Mouse (Mus musculus) mature B cell (primary cell): Measurements from ENCODE around the gene Sv2b.

Experiments used
- in situ Hi-C: fragments of 300-500 bp; cut with MboI; formaldehyde crosslinking; loops from 2 replicates; pipeline ENCODE4 v1.14.3; 2019

Gene Sv2b

DNA sequence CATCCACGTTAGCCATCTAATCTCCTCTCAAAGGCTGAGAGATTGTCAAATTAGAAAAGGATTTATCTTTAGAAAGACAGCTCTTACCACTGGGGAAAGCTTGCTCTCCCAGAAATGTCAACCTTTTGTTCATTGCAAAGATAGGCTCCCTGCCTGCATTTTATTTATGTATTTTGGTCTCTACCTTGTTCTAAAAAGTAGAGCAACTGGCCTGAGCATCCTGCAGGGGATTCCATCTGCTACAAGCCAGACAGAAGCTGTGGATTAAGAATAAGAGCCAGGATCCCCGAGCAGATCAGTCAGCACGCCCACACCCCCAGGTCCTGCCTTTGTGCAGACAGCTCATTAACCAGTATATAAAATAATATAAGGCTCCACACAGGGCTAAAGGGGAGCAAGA lies 16.8 kb downstream of the Sv2b start:
- in situ Hi-C loops, result no loop called here

DNA sequence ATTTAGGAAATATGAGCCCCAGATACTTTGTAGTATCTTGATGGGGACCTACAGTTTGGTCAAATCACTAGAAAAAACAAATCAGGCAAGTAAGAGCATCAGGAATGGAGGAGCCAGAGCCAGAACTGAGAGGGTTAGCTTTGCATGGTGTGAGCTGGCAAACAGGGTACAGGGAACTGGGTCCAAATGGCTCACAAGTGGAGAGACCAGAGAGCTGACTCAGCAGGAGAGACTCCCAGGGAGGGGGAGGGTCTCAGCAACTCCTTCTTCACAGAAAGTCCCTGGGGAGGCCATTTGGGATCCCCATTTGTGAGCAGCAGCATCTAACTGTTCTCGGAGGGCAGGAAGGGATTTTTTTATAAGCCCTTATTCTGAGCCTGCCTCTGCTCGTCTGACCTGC lies 18.5 kb downstream of the Sv2b start:
- in situ Hi-C loops, result no loop called here

DNA sequence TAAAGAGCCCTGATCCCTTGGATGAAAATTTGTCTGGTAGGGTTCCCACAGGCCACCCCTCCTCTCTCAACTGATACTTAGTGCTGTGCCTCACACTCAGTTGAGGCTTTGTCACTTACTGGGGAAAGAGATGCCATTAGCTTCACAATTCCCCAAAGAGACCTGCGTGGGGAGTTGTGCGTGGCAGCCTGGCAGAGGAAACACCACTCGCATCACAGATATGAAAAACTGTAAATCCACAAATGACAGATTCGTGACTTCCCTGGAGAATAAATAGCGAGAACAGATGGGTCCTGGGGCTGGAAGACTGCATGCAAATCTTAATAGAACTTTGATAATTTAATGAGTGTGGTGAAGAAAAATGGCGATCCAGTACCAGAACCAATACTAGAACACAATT lies 21.8 kb downstream of the Sv2b start:
- in situ Hi-C loops, result no loop called here

DNA sequence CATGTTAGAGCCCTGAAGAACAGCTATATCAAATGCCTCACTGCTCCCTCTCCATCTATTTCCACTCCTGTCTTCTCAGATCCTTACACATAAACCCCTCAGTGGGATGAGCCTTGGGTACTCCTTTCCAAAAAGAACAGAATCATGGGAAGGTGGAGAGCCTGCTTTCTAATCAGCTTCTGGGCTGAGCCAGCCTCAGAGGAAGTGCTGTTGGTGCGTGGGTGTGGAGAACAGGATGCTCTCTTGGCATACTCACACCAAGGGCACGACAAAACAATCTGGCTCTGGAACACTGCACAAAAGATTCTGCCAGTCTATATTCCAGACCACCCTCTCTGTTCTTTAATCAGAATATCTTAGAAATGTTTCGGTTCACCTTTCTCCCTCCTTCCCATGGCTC lies 26.1 kb downstream of the Sv2b start:
- in situ Hi-C loops, result no loop called here

DNA sequence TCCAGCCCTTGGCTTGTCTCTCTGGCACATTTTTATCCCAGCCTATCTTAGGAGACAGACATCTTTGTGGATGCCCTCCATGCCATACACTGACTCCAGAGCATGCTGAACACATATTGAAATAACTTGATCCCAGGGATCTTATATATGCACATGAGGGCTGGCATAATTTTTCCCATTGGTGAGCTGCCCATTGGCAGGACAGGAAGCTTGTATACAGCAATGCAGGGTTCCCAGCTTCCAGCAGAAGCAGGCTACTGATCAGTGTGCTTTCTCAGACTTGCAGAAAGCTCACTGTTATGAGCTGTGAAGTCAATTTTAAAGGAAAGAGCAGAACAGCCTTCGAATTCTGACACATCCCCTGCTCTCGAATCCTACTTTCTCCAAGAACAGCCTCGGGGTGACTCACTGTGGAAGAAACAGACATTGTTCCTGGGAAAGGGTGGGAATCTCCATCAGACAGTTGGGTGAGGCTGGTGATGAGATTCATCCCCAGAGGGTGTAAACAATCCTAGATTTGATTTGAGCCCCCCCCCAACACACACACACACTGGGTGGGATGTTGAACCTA lies 26.9 kb downstream of the Sv2b start:
- in situ Hi-C loops, result no loop called here

DNA sequence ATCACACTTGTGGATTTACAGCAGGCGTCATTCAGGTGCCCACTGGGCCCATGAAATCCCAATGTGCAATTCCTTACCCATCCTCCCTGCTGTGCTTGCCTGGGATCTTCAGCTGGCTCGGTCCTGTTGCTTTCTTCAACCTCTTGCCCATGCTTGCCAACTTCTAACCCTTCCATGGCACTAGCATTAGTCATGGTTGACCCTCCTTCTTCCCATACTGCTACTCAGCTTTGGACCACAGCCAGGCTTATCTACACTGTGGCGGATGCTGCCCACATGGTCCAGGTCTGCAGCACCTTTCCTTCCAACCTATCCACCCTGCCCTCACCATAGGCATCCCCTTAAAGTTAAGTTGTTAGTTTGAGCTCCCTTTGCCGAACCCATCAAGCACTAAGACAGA lies 28.0 kb downstream of the Sv2b start:
- in situ Hi-C loops, result no loop called here

DNA sequence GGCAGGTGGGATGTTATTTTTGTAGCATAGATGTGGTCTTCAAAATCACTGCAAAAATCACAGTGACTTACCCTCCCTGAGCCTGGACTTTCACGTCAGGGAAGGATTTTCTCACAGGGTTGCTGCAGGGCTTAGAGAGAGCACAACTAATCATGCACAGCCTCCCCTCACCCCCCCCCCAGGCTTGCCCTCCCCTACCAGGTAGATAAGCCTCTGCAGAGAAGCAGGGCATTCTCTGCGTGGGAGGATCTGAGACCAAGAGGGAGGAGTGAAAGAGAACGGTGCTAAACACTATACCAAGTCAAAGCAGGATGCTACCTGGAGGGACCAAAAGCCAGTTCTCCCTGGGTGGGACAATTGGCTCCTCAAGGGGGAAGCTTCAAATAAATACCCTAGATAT lies 31.2 kb downstream of the Sv2b start:
- in situ Hi-C loops, result no loop called here

DNA sequence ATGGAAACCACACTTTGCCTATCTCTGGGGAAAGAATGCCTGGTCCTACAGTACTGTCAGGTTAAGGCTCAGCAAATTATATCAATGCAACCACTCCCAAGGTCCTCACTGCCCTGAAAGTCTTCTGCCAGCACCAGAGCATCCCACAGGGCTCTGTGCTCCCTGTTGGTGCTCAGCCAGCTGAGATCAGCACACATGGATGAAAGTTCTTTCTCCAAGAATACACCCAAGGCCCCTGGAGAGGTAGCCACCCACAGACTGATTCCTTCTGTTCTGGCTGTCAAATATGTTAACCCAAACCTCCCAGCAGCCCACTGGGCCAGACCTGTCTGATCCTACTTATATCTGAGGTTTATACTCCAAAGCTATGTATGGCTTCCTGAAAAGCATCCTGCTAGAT lies 32.3 kb downstream of the Sv2b start:
- in situ Hi-C loops, result no loop called here

DNA sequence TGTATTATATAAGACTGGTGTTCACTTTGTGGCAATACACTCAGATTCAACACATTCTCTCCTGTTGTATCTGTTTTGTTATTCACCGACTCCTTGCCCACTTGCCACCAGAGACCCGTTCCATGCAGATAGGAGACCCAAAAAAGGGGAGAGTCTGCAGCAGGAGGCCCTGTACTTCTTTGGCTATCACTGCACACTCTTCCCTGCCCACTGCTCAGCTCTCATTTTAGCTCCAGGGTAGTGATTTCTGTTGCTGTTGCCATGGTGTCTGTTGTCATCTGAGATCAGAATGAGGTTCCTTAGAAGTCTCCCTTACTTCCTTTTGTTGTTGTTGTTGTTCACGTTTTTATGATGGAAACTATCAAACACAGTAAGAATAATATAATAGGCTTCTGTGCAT lies 34.5 kb downstream of the Sv2b start:
- in situ Hi-C loops, result no loop called here

DNA sequence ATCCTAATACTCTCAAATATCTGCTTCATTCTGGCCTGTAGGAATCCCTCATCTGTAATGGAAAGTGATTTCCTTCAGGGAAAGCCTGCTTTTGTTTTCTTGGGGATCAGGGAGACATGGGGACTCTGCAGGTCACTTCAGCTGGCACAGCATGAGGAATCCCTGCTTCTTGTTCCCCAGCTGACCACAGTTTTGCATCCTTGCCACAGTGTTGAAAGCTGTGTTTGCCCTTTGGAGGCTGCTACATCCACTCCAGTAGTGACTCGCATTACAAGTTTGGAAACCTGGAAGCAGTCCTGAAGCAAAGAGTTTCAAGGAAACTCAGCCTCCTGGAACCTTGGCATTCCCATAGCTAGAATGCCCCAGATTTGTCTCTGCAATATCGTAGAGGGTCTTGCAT lies 35.4 kb downstream of the Sv2b start:
- in situ Hi-C loops, result no loop called here

DNA sequence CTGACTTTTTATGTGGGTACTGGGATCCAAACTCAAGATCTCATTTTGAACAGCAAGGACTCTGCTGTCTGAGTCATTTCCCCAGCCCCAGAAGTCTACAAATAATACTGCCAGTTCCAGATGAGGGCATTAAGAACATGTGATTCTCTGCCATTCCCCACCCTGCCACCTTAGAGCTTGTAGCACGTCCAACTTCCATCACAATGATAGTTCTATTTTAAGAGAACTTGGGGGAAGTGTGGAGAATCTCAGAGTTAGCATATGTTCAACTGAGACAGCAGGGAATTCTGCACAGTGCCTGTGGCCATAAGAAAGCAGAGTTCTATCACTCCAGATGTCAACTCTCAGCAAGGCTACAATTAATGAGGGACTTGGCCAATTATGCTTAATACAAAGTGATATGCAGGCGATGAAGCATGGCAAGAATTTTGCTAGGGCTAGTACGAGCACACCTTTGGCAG lies 37.1 kb downstream of the Sv2b start:
- in situ Hi-C loops, result no loop called here

DNA sequence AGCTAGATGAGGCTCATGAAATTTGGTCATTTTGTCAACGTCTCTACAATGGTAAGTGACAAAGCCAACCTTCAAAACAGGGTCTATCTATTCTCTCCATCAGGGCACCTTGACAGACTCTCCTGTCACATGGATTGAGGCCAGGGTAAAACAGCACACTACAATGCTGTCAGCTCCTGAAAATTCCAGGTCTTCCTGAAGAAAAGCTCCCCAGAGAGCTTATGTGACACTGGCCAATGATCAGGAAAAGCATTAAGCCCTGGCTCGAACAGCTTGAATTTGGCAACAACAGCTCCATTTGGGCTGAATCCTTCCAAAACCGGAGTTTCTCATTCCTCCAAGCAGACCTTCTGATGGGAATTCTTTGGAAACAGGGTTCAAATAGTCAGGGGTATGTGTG lies 37.8 kb downstream of the Sv2b start:
- in situ Hi-C loops, result no loop called here

DNA sequence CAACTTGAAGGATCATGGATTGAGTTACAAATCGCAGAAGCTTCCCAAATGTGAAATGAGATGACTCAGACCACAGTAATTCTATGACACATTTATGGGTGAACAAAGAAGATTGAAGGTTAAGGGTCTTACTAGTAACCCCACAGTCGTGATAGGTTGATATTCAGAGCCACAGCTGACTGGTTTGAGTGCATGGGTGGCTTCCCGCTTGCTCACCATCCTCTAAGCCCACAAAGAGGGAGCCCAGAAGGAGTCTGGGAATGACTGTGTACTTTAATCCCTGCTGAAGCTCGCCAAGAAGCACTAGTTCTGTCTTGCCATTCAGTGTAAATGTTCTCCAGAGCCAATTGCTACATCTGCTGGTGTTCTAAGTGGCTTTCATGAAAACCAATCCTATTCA lies 41.8 kb downstream of the Sv2b start:
- in situ Hi-C loops, result no loop called here

DNA sequence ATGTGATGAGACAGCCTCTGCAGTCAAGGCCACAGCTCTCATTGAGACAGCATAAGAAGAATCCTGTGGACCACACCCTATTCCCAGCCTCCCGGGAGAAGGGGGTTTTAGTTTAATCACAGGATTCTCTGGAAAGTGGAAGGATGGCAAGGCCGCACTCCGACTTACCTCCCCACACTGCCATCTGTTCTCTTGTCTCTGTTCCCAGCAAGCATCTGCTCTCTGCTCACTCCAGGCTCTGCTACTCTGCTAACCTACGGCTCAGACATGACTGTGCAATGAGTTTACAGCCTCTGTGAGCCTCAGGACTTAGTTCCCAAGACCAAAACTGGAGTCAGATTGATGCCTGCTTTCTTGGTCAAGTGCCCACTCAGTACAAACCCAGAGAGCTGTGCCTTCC lies 43.8 kb downstream of the Sv2b start:
- in situ Hi-C loops, result no loop called here

DNA sequence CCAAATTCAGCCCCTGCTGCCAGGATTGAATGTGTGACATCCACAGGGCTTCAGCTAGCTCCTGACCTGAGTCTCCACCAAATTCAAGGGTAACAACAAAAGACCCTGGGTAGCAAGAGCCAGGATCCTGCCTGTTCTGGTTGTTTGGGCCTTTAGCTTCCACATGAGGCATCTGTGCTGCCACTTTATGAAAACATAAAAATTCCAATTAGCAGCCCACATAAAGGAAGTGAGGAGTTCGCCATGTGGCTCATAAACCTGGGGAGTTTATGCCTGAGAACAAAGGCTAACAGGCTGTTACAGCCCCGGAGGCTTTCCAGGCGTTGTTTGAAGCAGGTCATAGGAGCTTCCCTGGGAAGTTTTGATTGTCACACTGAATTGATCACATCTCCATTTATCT lies 49.1 kb downstream of the Sv2b start:
- in situ Hi-C loops, result no loop called here

DNA sequence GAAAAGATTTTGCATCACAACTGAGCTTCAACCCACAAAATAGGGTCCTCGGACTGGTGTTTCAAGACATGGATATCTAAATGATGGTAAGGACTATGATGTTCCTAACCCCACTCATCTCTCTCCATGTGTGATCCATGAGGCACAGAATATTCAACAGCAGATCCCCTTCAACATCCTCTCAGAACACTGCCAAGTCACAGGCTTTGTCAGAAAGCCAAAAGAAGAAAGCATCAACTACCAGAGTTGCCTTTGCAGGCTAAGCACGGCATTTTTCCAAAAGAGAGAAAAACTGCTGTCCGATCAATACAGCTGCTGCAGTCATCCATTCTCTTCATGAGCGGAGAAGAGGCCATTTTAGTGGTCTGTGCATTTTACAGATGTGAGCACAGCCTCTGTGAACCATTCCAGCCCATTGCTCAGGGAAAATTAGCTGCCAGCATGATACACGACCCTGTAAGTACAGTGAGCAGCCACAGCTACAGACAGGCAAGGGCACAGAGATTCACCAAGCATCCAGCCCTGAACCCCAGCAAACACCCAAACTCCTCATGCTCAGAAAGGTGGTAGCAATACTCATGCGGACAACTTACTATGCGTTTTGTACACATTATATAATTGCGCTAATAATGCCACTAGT lies 55.3 kb downstream of the Sv2b start:
- in situ Hi-C loops, result no loop called here

DNA sequence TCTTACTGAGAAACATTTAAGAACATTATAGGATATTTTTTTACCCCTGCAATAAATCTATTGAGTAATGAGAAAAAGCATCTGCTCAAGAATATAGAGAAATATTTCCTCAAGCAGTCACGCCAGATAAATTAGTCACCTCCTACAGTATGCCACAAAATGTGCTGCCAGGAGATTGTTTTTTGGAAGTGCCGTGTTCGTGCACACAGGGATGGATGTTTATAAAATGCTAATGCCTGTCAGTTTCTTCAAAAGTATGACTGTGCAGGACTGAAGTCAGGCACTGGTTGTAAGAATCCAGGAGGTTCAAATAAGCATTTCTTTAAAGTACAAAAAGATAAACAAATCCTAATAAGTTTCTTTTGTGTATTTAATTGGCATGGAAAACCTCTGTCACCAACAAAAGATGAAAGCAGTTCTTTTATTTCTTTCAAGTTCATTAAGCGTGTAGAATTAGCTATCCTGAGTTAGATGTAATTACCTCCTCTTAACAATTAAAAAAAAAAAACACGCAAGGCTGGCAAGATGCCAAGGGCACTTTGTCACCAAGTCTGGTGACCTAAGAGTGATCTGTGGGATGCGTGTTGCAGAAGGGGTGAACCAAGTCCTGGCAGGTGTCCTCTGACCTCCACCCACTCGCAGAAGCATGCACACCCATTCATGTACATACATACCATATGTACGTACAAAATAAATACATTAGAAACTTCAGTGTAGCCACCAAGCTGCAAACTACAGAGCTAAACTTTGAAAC lies 68.1 kb downstream of the Sv2b start:
- in situ Hi-C loops, result no loop called here

DNA sequence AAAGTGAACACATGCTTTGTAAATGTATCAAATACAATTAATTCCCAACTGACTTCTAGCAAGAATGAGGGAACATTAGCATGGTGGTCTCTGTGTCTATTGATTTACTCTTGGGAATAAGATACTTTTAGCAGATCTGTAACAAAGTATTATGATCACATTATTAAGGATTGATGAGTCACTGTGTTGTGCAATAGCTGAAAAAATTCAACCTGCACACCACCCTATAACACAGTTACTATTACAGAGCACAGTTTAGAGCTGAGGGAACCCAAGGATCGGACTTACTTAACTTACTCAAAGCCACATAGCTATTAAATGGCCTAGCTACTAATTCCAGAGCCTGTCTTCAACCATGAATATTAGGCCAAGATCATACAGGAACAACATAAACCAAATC lies 72.7 kb downstream of the Sv2b start:
- in situ Hi-C loops, result no loop called here

DNA sequence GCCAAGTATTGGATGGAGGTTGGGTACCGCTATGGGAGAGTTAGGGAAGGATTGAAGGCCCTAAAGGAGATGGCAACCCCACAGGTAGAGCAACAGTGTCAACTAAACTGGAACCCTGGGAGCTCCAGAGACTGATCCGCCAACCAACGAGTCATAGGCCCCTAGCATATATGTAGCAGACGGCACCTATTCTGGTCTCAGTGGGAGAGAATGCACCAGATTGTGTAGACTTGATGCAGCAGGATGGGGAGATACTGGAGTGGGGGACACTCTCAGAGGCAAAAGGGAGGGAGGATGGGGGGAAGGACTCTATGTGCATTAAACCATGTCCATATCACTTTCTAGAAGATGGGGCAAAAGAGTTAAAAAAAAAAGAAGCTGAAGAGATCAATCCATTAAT lies 84.9 kb downstream of the Sv2b start:
- in situ Hi-C loops, result no loop called here

DNA sequence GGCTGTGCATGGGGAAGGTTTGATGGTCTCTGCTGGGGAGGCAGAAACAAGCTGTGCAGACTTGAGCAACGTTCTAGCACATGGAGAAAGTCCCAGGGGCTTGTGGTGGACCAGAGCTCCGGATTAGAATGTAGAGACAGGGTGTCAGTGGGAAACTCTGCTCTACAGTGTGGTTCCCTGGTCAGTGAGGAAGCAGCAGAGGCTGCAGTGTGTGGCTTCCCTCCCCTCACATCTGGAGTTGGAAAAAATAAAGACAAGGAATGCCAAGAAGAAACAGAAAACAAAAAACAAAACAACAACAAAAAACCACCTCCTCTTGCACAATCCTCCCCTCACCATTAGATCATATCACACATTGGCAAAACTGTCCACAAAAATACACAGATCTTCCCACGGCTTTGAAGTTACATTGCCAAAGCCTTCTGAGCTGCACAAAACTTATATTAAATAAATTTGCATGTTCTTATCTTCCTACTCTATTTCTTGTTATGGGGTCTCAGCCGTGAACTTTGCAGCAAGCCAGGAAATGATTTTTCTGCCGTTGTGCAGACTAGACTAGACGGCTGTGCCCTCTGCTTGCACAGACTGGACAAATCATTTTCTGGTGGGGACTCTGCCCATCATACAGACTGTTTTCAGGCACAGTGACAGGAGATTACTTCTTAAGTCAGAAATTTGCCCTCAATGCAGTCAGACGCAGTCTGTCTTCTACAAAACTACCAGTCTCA lies 86.2 kb downstream of the Sv2b start:
- in situ Hi-C loops, result no loop called here

DNA sequence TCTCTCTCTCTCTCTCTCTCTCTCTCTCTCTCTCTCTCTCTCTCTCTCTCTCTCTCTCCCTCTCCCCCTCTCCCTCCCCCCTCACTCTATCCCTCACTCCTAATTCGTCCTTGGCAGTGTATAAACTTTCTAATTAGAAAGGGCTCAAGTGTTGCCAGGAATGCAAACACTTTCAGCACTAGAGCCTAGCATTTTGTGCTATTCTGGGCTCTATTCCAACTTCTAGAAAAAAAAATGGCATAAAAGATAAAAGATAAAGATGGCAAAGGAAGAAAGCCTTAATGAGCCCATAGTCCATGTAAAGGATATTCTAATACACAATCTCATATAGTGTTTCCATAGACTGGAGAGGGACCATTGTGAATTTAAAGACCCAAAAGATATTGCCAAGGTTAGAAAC lies 88.3 kb downstream of the Sv2b start:
- in situ Hi-C loops, result no loop called here

DNA sequence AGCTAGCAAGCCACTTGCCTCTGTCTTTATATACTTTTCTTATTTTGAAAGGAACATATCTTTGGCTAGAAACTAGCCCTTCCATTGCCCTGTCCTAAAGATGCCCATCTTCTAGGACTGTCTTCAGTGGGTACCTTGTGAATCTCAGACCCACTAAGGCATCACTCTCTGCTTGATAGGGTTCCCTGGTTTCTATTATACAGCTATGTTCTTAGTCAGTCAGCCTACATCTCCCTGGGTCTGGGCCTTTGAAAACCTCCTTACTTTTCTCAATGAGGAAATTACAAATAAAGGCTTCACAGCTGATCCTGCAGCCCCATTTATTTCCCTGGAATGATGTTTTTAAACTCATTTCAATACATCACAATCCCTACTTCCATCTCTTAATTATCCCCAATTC lies 88.8 kb downstream of the Sv2b start:
- in situ Hi-C loops, result no loop called here

DNA sequence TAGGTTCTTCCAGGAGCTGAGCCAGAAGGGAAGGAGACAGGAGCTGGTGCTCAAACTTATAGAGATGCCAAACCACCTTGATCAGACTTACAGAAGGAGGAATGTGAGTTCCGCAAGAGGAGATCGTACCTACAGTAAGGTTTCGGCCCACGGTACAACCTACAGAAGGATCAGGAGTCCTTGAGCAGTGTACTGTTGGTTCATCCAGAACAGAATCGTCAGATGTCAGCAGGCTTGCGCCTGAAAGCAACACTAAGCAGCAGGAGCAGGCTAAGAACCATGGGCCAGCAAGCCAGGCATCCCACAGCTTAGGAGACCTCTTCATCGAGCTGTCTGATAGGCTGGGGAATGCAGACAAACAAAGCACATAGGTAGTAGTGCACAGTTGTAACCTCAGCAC lies 92.9 kb downstream of the Sv2b start:
- in situ Hi-C loops, result no loop called here
